Mouse (Mus musculus) adrenal gland, postnatal 36 days (tissue): ENCODE results near the gene Ankzf1. TPM values are rescaled to one million over a fixed set of nuclear protein-coding genes. Genes with fewer than 3 reads are reported as not detected.

Source experiments
- microRNA-seq: library from miRNA; unstranded; fragments of <30 nt; microRNA quantifications from one replicate; pipeline ENCODE4 v1.2.0, GENCODE M21; 2021
- total RNA-seq, 2 experiments: library from RNA; stranded (reverse); gene quantifications; 2 replicates each; pipeline ENCODE4 v1.2.3; 2021

Gene Ankzf1
- total RNA-seq, 2 experiments from 2014 or later, result 13.7 to 16.8 TPM

Small RNA genes within 50 kb of the gene (microRNA-seq; reads per million reads assigned to microRNA genes)
- gene Gm27943, result not detected

Other genes starting within 250 kb of the Ankzf1 start
- gene Ihh, start 240.5 kb upstream of the Ankzf1 start, total RNA-seq, result not detected
- 1 to 10 TPM; 7.1 to 7.9 TPM for gene Nhej1, start 67.0 kb upstream of the Ankzf1 start, total RNA-seq
- gene Slc23a3, start 58.3 kb upstream of the Ankzf1 start, total RNA-seq, result under 1 TPM; 0.16 to 0.46 TPM
- 10 to 100 TPM; 38.0 TPM for gene Cnppd1, start 49.4 kb upstream of the Ankzf1 start, total RNA-seq
- gene Retreg2, start 49.4 kb upstream of the Ankzf1 start, total RNA-seq, result 10 to 100 TPM; 81.4 to 95.7 TPM
- 10 to 100 TPM; 30.2 to 35.1 TPM for gene Zfand2b, start 23.5 kb upstream of the Ankzf1 start, total RNA-seq
- 10 to 100 TPM; 24.9 to 33.9 TPM for gene Abcb6, start 11.8 kb upstream of the Ankzf1 start, total RNA-seq
- gene Atg9a, start within 50 bp of the Ankzf1 start, total RNA-seq, result 10 to 100 TPM; 38.0 to 43.7 TPM
- gene Glb1l, start 18.7 kb downstream of the Ankzf1 start, total RNA-seq, result 10 to 100 TPM; 20.2 to 22.2 TPM
- 100 to 1,000 TPM in 1 of 2 experiments, 10 to 100 TPM in 1; 94.9 to 125 TPM for gene Stk16, start 18.7 kb downstream of the Ankzf1 start, total RNA-seq
- 10 to 100 TPM; 26.0 to 70.0 TPM for gene Tuba4a, start 27.7 kb downstream of the Ankzf1 start, total RNA-seq
- not detected for gene A630095N17Rik, start 40.0 kb downstream of the Ankzf1 start, total RNA-seq
- gene Dnajb2, start 44.3 kb downstream of the Ankzf1 start, total RNA-seq, result 100 to 1,000 TPM in 1 of 2 experiments, 10 to 100 TPM in 1; 67.9 to 138 TPM
- 10 to 100 TPM; 38.2 to 54.2 TPM for gene Ptprn, start 72.4 kb downstream of the Ankzf1 start, total RNA-seq
- gene Resp18, start 86.3 kb downstream of the Ankzf1 start, total RNA-seq, result 100 to 1,000 TPM in 1 of 2 experiments, 10 to 100 TPM in 1; 90.7 to 118 TPM
- gene Dnpep, start 125.8 kb downstream of the Ankzf1 start, total RNA-seq, result 100 to 1,000 TPM in 1 of 2 experiments, 10 to 100 TPM in 1; 88.1 to 112 TPM
- gene Des, start 168.2 kb downstream of the Ankzf1 start, total RNA-seq, result 10 to 100 TPM; 18.6 to 19.5 TPM
- 10 to 100 TPM in 1 of 2 experiments, 1 to 10 TPM in 1; 9.8 to 10.8 TPM for gene Speg, start 183.1 kb downstream of the Ankzf1 start, total RNA-seq
- gene Gmppa, start 243.8 kb downstream of the Ankzf1 start, total RNA-seq, result 10 to 100 TPM; 58.7 to 72.1 TPM